Mouse (Mus musculus) WW6 (cell line): ENCODE results near the gene Ttc7b.

Experiments used
- DNase-seq: peaks from one replicate; pipeline ENCODE4 v3.0.0-alpha.2; 2013; ENCODE audit warnings: low read depth, low spot score

Ttc7b gene

DNA sequence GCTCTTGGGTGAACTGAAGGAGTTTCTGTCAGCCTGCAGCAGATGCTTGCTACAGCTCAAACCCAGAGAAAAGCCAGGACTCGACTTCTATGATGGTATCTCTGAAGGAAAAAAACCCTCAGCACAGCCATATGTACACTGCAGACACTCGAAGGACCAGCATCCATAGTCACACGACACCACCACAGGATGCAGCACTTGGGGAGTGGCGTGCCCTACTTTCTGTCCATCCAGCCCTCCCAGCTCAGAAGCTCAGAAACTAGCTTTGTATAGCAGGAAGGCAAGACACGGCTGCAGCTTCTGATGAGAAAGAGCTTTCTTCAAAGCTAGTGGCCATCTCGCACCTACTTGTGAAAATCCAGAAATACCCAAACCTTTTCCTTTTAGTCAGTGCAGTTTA is 104.8 kb downstream of the Ttc7b start:
- no peak for DNase-seq

DNA sequence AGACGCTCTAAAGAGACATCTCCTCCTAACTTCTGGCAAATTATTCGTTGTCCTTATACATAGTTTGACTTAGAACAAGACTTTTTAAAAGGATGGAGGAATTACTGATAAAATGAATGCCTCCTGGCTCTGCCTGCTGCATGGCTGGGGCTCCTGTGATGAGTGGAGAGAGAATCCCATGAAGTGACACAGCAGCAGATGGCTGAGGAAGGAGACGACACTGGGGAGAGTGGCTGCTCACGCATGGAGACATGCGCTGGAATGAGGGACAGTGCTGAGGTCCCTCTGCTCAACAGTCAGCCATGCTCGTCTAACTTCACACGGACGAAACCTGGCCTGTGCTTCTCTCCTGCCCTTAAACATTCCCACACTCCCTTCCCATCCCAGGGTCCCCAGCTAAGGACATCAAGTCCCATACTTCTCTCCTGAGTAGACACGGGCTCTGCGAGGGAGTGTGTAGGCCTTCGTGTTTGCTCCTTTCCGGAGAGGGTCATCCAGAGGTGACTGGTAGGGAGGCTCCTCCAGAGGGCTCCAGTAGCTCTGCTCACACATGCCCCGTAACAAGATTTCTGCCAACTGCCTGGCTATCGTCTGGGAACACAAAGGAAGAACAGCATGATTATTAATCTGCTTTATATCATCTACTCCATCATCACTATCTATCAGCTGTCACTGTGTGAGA is 105.8 kb downstream of the Ttc7b start:
- no peak for DNase-seq

DNA sequence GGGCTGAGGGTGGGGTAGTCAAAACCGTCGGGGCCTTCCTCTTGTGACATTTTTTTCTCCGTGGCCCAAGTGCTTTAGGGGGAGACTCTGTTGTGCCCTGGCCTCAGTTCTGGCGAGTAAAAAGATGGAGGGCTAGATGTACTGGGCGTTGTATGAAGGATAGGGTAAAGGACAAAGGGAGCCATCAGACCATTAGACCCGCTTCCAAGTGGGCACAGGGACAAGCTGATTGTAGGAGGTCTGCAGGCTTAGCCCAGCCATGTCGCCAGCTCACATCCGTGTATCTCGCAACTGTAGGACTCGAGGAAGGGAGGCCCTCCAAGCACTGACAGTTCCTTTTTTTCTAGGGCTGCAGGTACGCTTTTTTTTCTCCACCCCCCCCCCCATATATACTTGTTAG is 111.9 kb downstream of the Ttc7b start:
- no peak for DNase-seq

DNA sequence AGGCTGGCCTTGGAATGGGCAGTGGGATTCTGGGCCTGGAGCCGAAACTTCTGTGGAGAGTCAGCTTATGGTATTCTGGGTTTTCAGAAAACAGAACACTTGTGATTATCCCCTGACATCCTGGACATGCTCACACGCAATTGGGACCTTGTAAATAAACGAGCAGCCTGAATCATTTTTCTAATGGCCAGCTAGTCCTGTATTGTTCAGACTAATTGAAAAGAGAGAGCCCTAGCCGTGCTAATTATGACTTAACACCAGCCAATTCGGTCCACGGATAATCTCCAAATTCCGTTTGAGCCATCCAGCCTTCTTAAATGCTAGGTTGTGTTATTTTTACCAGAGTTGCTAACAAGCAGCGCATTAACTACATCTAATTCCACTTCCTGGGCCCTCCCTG is 112.5 kb downstream of the Ttc7b start:
- no peak for DNase-seq

DNA sequence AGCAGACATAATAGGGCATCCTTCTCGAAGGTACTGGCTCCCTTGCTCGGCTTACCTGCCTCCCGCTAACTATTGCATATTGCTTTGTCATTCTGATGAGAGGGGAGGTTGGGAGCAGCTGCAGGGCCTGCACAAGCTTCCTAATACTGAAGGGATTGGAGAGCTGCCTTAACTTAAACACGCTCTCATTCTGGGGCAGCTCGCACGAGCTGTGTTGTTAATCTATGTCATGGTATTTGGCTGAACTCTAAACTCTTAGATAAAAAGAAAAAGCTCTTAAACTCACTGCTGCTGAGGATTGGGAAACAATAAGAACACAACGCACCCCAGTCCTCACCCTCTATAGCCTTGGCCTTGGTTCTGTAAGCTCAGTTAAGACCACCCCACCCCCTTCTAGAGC is 113.3 kb downstream of the Ttc7b start:
- no peak for DNase-seq

DNA sequence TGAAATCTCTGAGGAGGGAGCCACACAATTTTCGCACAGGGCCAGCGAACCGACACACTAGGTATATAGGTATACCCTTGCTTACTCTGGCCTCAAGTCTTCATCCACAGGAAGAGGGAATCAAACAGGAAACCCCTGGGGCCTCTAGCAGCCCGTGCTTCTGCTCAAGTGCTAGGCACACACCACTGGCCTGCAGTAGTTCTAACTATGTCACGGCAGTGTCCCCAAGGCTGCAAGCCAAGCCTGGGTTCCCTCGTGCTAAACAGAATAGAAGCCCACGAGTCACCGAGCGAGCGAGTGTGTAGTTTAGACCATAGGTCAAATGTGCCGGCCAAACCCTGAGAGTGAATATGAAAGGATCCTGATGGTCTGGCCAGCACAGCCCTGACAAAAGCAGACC is 114.5 kb downstream of the Ttc7b start:
- no peak for DNase-seq

DNA sequence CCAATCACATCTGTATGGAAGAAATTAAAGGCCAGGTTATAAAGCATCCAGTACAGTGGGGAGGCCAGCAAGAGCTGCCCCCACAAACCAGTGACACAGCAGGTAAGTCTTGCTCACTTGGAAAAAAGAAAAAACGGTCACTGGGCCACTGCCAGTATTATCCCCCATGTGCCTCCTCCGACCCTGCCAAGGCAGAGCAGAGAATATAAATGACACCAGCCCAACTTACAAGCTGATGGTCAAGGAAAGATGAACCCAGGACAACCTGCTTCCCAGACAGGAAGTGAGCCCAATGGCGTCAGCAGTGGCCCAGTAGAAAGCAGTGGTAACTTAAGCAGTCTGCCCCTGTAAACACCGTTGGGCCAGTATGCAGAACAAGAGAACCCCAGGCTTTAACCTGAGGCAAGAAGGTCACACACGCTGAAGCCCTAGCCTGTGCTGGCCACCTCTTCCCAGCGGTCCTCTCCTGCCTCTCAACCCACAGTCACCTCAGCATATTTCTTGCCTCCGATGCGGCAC is 115.1 kb downstream of the Ttc7b start:
- no peak for DNase-seq

DNA sequence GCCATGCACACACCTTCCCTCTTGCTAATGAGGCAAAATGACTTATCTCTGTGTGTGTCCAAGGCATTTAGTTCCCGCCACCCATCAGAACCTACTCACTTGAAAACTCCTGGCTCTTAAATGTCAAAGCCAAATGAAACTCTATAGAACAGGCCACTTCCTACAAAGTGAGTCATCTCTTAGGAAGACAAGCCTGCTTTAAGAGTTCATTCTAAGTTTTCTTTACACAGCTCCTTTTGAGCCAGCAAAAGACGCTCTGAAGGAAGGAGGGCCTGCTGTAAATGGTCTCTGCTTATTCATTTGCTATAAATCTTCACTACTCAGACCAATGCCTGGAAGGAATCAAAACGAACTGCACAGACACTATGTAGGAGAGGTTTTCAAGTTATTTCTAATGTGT is 116.2 kb downstream of the Ttc7b start:
- no peak for DNase-seq

DNA sequence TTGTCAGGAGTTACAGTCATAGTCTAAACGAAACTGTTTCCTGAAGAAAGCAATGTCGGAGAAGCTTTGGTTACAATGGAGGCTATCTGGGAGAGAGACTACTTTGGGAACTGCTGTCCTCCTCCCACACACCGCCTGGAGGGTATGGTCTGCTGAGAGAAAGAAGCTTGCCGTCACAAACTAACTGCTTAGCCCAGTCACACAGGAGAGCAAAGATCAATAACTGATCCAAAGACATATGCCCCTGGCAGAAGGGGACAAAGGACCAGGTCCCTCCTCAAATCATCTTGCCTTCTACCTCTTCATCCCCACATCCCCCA is 117.7 kb downstream of the Ttc7b start:
- DNase-seq, result no peak

DNA sequence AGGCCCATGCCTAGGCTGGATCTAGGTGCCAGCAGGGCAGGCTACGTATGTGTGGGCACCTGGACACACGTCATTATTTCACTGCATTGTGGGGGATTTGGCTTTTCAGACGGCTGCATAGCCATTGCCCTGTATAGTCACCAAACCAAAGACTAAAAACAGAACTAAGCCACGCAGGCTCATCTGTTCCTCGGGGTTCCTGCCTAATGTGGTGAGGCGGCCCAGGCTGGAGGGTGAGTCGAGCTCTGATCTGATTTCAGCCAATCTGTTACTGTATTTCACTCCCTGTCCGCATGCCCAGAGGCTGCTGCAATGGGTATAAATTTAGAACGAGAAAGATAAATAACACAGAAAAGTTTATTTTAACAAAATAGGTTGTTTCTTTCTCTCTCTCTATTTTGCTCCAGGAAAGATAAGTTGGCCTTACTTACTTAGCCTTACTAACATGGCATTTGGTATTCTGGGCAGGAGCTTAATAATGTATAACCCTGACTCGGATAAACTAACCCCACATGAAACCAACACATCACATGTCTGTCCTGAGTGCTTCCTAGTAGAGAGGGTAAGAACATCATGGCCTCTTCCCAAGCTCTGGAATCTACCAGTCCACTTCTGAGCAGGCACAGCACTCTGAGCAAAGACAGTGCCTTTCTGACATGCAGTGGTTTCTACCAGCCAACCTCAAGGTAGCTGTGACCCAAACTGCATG is 118.2 kb downstream of the Ttc7b start:
- no peak for DNase-seq

DNA sequence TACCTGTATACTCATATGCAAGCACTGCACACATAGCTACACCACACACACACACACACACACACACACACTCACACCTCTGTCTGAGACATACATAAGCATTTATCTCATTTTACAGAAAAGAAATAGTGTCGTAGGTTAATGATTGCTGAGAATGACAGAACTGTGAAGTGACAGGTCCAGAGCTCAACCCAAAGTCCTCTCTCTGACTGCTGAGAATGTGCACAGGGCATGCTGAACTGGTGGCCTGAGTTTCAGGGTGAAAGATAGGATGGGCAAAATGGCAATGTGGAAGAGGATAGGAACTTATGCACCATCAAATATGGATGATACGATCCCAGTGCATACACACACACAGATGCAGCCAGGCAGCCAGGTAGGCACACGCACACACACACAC is 120.5 kb downstream of the Ttc7b start:
- DNase-seq, result no peak

DNA sequence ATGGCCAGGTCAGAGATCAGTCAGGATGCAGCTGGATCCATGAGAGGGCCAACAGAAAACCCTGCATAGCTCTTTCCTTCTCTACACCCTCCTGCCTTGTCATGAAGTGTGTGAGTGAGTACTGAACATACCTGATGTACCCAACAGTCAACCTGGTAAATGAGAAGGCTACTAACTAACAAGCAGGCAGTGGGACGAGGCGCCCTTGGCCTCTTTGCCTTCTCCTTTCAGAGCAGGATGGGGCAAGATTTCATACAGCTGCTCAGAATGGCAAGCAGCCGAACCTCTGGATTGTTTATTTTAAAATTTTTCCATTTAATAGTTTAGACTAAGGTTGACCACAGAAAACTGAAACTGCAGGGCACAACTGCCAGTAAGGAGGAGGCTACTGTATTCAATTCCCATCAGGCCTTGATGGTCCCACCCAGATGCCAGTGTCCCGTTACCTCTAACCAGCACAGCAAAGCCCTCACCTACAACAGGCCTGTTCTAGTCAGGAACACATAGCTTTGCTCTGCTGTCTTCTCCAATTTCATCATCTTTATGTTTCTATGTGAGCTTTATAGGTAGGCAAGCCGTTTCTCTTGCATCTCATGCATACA is 121.4 kb downstream of the Ttc7b start:
- no peak for DNase-seq

DNA sequence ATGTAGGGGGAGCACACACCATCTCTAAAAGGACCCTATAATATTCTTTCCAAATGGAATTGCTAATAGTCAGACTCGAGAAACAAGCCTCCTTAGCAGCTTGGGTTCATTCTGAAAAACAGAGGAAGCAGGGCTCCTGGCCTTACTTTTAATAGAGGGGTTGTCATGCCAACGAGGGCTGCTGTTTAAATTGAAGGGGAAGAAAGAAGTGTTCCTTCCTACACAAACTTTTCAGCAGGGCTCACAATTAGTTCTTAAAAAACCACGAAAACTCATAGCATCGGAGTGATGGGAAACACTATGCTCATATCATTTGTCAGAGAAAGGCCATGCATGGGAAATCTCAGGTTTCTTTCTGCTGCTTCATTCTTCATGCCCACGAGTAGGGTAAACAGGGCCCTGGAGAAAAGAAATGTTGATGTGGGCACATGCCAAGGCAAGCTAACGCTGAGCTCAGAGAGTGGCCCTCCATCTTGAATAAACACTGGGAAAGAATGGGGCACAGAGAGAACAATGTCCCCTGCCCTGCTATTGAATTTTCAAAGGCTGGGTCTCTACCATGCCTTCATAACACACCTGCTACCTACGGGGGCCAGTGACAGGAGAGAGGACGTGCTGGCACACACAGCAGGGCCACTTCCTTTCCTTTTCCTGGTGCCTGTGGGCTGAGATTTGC is 122.2 kb downstream of the Ttc7b start:
- no peak for DNase-seq

DNA sequence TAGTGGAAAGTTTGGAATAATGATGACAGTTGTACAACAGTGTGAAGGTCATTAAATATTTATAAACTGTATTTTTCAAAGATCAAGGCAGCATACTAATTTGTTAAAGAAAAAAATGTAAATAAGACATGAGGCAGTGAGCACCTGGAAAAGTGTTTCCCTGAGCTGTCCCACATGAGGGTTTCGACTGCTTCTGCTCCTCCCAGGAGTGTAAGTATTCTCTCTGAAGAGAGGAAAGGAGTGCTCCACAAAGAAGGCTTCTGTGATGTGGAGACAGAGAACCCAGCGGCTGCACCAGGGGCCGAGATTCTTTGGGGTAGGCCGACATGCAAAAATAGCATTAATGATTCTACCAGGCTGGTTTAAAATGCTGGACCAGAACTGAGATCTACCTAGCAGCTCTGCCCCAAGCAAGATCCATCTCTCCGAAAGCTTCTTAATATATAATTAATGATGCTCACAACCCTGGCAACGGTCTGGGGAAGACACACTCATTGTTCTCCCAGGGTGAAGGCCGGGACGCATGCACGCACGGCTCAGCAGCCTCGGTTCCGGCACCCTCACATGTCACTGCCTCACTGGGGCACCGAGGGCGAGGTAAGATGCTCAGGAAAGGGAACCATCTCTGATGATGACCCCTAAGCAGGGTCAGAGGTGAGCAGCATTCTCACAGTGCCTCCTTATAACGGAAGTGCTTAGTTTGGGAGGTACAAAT is 123.0 kb downstream of the Ttc7b start:
- no peak for DNase-seq

DNA sequence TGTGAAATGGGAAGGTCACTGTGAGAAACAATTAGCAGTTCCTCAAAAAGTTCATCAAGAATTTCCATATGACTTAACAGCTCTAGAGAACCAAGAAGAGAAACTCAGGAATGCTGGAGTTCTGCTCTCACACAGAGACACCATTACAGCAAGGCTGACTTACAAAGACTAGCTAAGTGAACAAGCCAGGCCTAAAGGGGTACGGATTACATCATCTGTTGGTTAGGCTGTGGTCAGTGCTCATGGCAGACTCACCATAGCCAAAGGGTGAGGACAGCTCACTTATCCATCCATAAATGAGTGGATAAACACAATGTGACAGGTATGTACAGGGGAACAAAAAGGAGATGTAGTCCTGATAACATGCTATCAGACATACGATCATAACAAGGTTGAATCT is 123.8 kb downstream of the Ttc7b start:
- DNase-seq, result no peak

DNA sequence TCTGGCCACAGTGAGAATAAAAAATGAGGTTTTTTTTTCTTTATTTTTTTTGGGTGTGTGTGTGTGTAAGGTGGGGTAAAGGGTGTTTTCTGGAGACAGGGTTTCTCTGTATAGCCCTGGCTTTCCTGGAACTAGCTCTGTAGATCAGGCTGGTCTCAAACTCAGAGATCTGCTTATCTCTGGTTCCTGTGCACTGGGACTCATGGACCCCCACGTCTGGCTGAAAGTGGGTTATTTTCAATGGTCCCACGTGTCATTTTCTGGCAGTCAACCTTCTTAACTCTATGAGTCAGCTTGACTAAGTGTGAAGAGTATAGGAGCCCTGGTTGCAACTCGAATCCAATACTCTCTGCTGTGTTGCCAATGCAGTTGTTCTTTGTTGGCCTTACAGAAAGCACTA is 127.1 kb downstream of the Ttc7b start:
- no peak for DNase-seq

DNA sequence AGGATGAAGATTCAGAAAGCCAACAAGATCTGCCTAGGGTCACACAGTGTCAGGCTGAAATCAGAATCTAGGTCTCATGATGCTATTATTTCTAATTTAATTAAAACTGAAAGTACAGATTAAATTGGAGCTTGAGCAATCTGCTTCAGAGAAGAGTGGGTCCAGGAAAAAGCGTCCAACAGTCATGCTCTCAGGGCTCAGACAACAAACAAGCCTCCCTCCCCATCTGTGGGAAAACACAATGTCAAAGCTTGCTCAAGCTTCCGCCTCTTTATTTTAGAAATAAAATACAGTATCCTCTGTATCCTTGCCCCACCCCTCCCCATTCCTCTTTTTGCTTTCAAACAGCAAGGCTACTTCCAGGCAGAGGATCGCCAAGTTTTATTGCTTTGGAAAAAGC is 127.5 kb downstream of the Ttc7b start:
- no peak for DNase-seq

DNA sequence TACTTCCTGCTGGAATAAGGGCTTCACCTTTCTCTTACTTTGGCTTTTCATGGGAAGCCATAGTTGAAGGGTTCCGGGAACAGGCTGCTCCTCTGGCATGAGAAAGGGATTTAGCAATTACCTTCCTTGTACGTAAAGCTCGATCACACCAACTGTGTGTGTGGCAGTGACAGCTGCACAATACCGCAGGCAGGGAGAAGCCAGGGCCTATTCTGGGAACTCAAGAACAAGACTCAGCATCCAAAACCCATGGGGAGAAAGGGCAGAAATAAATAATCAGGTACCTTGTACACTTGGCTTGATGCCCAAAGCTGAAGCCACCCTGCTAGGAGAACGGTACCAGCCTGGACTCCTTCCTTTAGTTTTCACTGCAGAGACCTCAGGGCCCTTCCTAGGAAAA is 128.2 kb downstream of the Ttc7b start:
- no peak for DNase-seq

DNA sequence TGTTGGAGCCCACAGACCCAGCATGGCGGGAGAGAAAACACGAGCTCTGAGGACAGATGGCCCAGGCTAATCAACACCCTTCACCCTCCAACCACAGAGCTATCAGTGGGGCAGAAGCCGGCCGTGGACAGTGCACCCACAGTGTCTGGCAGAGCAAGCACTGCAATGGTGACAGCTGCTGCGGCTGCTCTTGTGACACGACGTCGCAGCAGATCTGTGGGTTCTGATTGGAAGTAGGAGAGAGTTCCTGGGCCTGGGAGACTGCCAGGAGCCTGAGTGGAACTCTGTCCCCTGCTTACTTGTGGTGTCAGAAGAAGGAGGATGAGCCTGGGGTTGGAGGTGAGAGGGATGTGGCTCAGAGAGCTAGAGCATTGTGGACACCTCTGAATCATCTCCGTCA is 128.7 kb downstream of the Ttc7b start:
- DNase-seq, result no peak

DNA sequence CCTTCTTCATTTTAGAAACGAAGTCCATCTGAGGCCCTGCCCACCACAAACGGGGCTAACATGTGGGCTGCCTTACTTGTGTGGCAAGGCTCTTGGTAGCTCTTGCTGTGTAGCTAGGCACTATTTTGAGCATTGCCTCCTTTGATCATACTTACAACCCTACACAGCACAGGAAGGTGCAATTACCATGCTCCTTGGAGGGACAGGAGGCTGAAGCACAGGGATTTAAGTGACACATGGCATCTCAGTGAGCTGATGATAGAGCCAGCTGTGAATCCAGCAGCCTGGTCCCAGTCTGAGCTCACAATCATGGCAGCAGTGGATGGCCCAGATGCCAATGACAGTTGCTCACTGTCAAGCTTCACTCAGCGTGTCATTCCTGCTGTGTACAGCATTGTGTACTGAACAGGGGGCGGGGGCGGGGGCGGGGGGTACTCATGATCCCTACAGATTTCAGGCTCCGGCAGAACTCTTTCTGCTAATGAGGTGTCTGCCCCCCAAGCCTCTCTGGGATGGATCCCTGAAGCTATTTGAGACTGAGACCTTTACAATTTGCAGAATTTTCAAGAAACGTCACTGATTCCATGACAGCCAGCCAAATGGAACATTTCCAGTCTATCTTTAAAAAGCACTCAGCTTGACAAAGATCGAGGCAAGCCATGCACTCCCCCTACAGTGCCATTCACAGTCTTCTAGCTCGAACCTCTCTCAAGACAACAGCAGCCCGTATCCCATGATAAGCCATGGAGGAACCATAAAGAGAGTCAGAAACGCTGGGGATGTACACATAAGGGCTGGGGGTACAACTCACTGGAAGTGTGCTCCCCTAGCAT is 130.5 kb downstream of the Ttc7b start:
- no peak for DNase-seq

DNA sequence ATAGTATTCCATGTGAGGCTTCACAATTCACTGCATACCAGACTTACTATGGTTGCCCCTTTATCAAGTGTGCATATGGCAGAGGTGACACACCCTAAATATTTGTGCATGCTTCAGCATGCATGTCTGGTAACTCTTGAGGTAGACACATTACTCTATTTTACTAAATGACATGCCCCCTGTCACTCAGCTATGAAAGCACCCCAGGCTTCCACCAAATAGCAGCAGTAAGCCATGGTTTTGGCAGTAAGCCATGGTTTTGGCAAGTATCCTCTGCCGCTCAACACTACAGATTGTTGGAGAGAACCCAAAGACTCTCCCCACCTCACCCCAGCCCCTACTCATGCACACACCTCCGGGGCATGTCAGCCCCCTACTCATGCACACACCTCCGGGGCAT is 134.4 kb downstream of the Ttc7b start:
- DNase-seq, result no peak
